Mouse (Mus musculus) midbrain, postnatal 0 days (tissue): ENCODE data around the gene Naa20. TPM values are rescaled to one million over a fixed set of nuclear protein-coding genes. Genes with fewer than 3 reads are reported as not detected.

Experiments
- ATAC-seq: fragments of 200-750 bp; cut with Nextera tagmentation; 2 replicates; pipeline ENCODE4 v1.8.0; 2017; ENCODE audit warnings: moderate number of reproducible peaks, mild to moderate bottlenecking, moderate TSS enrichment, moderate library complexity; ENCODE audit not compliant: low FRiP score
- DNase-seq: peaks from one replicate; pipeline ENCODE4 v3.0.0-alpha.2; 2015; ENCODE audit warnings: low spot score
- H3K27ac ChIP-seq: fragments of 300-500 bp; sonication (generic); 2 replicates; pipeline ENCODE4 v1.5.1; 2014; ENCODE audit warnings: low read depth, mild to moderate bottlenecking, low read length, mixed read lengths
- H3K27me3 ChIP-seq: fragments of 300-500 bp; sonication (generic); 2 replicates; pipeline ENCODE4 v1.6.1; 2014; ENCODE audit warnings: low read length, control low read depth, mixed read lengths; ENCODE audit not compliant: insufficient read depth
- H3K36me3 ChIP-seq: fragments of 300-500 bp; sonication (generic); 2 replicates; pipeline ENCODE4 v1.6.1; 2014; ENCODE audit warnings: low read length, control low read depth, mixed read lengths; ENCODE audit not compliant: insufficient read depth
- H3K4me1 ChIP-seq: fragments of 300-500 bp; sonication (generic); 2 replicates; pipeline ENCODE4 v1.6.1; 2014; ENCODE audit warnings: mild to moderate bottlenecking, control low read depth, antibody characterized with exemption, low read length, mixed read lengths; ENCODE audit not compliant: insufficient read depth
- H3K4me2 ChIP-seq: fragments of 300-500 bp; sonication (generic); 2 replicates; pipeline ENCODE4 v1.6.1; 2014; ENCODE audit warnings: low read depth, mild to moderate bottlenecking, low read length, mixed read lengths; ENCODE audit not compliant: poor library complexity, severe bottlenecking
- H3K4me3 ChIP-seq: fragments of 300-500 bp; sonication (generic); 2 replicates; pipeline ENCODE4 v1.5.1; 2014; ENCODE audit warnings: low read depth, mild to moderate bottlenecking, low read length, moderate library complexity
- H3K9ac ChIP-seq: fragments of 300-500 bp; sonication (generic); replicated peaks from 2 replicates; pipeline ENCODE4 v1.6.1; 2014; ENCODE audit warnings: mild to moderate bottlenecking, low read length, moderate library complexity, mixed read lengths; ENCODE audit not compliant: poor library complexity, severe bottlenecking
- H3K9me3 ChIP-seq: fragments of 300-500 bp; sonication (generic); 2 replicates; pipeline ENCODE4 v1.6.1; 2016; ENCODE audit warnings: low read length, control low read depth
- CTCF ChIP-seq: IDR thresholded peaks from 2 replicates; pipeline ENCODE4 v1.5.1; 2016; ENCODE audit warnings: antibody characterized with exemption, mild to moderate bottlenecking
- WGBS: fragments of 180-500 bp; shearing (Covaris S2); extraction: QIAGEN DNeasy Blood & Tissue Kit; methylation state at CpG from one replicate; pipeline ENCODE4 v1.1.7; 2014; 5-methylcytosine and 5-hydroxymethylcytosine counted together
- polyA plus RNA-seq: library from polyadenylated mRNA; unstranded; fragments of >200 nt; fragmentation: Nextera tagmentation; extraction: Ambion mirVana; gene quantifications from 2 replicates; pipeline ENCODE4 v1.2.1, GENCODE M21; 2015
- total RNA-seq: library from RNA; depleted of rRNA; stranded (reverse); fragments of >200 nt; gene quantifications from 2 replicates; pipeline ENCODE4 v1.2.3, GENCODE M21; 2014; rRNA removed

Naa20 gene
- total RNA-seq (106 and 129 TPM in 2 replicates), polyA plus RNA-seq (153 and 160 TPM in 2 replicates)

GRCm38 (mm10) chr2:145901861-145902260, at the start of gene Naa20:
Gene Naa20, plus strand, starts transcription at chr2:145902099.
- Histone ChIP-seq H3K27me3 (no peaks in the 10 kb centered on the region), H3K4me1 (peaks cover 10% of the 10 kb centered on the region), H3K27ac (no peak within 1 kb of the TSS), H3K36me3 (no peaks in the 10 kb centered on the region), H3K4me3 (peak within 1 kb of the TSS; percentile 95), H3K9me3 (no peaks in the 10 kb centered on the region), H3K9ac (no peak within 1 kb of the TSS), H3K4me2 (peak within 1 kb of the TSS; percentile 69)
- DNase-seq = no peak
- no peak for TF ChIP-seq CTCF
- 89% methylated on average over 6 of the region's 6 CpGs for WGBS
- ATAC-seq = no peak

- TF ChIP-seq CTCF = no peak
- no peak overlapping the region for H3K9ac ChIP-seq
- H3K27ac ChIP-seq = no peak overlapping the region
- WGBS = 87% methylated on average over 9 of the region's 9 CpGs
- peaks cover 10% of the 10 kb centered on the region; the same call in 1 of the 2 replicates for H3K4me1 ChIP-seq
- DNase-seq = no peak
- H3K4me2 ChIP-seq = no peak overlapping the region
- no peak for ATAC-seq
- H3K27me3 ChIP-seq = no peaks in the 10 kb centered on the region
- no peak overlapping the region for H3K4me3 ChIP-seq
- no peaks in the 10 kb centered on the region for H3K9me3 ChIP-seq
- peaks cover 1% of the 10 kb centered on the region; the same call in 1 of the 2 replicates for H3K36me3 ChIP-seq
These were observed 46.1 kb upstream of the Naa20 start for GRCm38 (mm10) chr2:145855831-145856230.

- H3K4me1 ChIP-seq = peaks cover 14% of the 10 kb centered on the region; the same call in 1 of the 2 replicates
- DNase-seq (no peak), ATAC-seq (no peak)
- no peak for TF ChIP-seq CTCF
- no peak overlapping the region for H3K9ac ChIP-seq
- H3K4me2 ChIP-seq = no peak overlapping the region
- no peaks in the 10 kb centered on the region for H3K27me3 ChIP-seq
- WGBS = 83% methylated on average over 8 of the region's 8 CpGs
- no peak overlapping the region for H3K4me3 ChIP-seq
- H3K36me3 ChIP-seq = no peaks in the 10 kb centered on the region
- H3K27ac ChIP-seq = no peak overlapping the region
- H3K9me3 ChIP-seq = no peaks in the 10 kb centered on the region
These were observed 44.0 kb upstream of the Naa20 start for GRCm38 (mm10) chr2:145857864-145858263.

GRCm38 (mm10) chr2:145859442-145859931, 42.4 kb upstream of the Naa20 start:
- Histone ChIP-seq H3K4me2 (peak overlapping the region; percentile 54), H3K27ac (peak overlapping the region; percentile 68), H3K4me1 (peaks cover 14% of the 10 kb centered on the region; the same call in 1 of the 2 replicates), H3K36me3 (no peaks in the 10 kb centered on the region), H3K27me3 (no peaks in the 10 kb centered on the region), H3K9ac (no peak overlapping the region), H3K4me3 (peak overlapping the region; percentile 33; the same call in 1 of the 2 replicates), H3K9me3 (no peaks in the 10 kb centered on the region)
- DNase-seq (peak; percentile 26), ATAC-seq (peak; percentile 33; the same call in 1 of the 2 replicates)
- 27% methylated on average over 7 of the region's 7 CpGs for WGBS
- TF ChIP-seq CTCF = no peak; the same call in 1 of the 2 replicates

- Histone ChIP-seq H3K27me3 (no peaks in the 10 kb centered on the region), H3K27ac (peak overlapping the region; percentile 68), H3K36me3 (no peaks in the 10 kb centered on the region), H3K9ac (peak overlapping the region; percentile 47), H3K4me3 (peak overlapping the region; percentile 33), H3K9me3 (no peaks in the 10 kb centered on the region), H3K4me2 (peak overlapping the region; percentile 54), H3K4me1 (peaks cover 14% of the 10 kb centered on the region; the same call in 1 of the 2 replicates)
- TF ChIP-seq CTCF = peak; percentile 66
- peak; percentile 86 for ATAC-seq
- peak; percentile 87 for DNase-seq
- 3% methylated on average over 40 of the region's 40 CpGs for WGBS
These were observed 41.7 kb upstream of the Naa20 start for GRCm38 (mm10) chr2:145859932-145860801.
